Mouse (Mus musculus) heart, adult 8-10 months (tissue): ENCODE results near the gene Tagln. TPM values are rescaled to one million over a fixed set of nuclear protein-coding genes. Genes with fewer than 3 reads are reported as not detected.

Source experiments
- DNase-seq: peaks from one replicate; pipeline ENCODE4 v3.0.0; 2022; ENCODE audit warnings: low spot score
- total RNA-seq, 4 experiments: library from RNA; stranded (reverse); gene quantifications; 2 replicates each; pipeline ENCODE4 v1.2.4; 2022

The Tagln gene
- total RNA-seq, result 10 to 100 TPM; 33.4 to 69.1 (median 50.0) TPM

DNA sequence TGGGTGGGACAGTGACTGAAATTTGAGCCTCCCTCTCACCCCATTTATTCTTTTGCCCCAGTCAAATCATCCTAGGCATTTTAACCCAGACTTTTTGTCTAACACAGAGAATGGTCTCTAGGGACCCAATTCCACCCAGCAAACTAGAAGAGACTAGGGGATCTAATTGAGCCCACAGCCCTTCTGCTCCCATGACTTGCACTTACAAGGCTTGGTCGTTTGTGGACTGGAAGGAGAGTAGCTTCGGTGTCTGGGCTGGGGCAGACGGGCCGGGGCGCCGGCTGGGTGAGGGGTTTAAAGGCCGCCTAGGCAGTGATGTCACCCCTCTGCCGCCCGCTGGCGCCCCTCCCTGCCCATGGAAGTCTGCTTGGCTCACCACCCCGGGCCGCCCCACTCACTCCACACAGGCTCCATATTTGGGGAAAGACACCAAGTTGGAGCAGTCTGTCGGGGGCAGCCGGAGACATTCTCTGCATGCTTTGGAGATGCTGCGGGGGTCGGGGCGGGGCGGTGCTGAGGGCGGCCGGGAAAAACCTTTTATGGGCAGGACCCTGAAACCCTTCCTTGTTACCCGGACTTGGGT, at the start of gene Tagln:
Gene Tagln (minus strand): TSS at position 431 of the 583 bp plus-strand sequence.
- DNase-seq, result no peak

DNA sequence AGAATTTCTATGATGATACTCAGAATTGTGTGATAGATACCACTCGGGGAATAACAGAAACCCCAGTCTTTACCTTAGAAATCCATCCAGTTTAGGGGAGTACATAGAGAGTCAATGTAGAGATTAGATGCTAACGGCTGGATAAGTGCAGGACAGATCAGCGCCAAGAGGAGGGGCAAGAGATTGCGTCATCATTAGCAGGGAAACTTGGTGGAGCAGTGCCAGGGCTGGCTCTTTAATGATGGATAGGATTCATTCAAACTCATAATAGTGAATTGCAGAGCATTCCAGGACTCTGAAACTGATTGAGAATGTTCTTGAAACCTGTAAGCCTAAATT, 49.3 kb upstream of the Tagln start:
- DNase-seq, result peak; percentile 69

DNA sequence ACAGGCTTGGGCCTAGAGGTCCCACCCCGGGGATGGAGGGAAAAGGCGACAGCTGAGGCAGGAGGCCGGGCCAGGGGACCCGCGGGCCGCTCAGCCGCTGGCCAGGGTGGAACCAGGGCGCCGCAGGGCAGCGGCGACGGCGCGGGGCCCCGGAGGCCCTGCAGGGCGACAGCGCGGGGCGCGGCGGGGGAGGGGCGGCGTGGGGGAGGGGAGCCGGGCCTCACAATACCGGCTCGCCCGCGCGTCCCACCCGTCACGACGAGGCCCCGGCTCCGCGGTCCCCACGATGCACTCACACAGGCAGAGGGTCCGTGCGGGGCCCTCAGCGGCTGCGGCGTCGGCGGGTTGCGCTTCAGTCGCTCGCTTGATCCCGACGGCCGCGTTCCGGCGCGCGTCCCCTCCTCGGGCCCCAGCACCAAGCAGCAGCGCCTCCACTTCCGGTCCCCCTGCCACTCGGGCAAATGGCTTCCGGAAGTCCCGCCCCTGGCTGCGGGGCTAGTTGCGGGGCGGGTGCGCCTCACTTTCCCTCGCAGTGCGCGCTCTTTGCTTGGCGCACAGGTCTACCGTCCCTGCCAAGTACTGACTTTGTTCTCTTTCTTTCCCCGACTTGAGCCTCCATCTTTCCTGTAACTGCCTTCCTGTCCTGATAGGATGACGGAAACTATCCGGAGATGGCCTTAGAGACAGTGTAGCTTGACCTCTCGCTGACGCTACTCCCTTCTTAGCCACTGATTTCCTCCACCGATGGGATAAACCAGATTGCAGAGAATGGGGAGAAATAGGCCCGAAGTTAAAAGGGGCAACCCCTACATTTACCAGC, 48.8 kb upstream of the Tagln start:
- peak; percentile 85 for DNase-seq

DNA sequence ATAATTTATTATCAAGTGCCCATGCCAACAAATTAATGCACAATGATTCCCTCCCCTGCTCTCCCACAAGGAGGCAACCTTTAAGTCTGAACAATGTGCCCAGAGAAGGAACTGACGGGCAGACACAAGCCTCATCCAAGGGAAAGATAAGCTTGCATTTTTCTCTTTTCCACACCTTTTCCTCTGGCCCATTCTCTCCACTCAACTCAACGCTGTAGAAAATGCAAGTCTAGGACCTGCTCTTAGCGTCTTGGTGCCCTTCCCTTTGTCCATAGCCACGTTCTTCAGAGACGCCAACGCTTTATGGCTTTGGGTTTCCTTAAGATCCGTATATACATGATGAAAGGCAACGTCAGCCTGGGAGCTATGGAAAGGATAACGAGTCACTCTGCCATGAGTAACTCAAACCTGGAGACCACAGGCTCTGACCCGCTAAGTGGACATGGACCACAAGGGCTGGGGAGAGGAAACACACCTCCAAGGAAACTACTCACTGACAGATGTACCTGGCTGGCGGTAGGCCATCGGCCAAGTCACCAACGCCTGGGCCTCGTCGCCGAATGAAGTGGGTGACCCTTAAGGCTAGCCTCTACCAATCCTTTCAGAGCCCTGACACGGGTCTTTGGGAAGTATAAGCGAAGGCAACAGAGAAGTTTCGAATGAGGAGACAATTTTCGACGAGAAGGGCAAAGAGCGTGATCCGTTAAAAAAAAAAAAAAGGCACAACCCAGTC, 48.0 kb upstream of the Tagln start:
- peak; percentile 16 for DNase-seq

DNA sequence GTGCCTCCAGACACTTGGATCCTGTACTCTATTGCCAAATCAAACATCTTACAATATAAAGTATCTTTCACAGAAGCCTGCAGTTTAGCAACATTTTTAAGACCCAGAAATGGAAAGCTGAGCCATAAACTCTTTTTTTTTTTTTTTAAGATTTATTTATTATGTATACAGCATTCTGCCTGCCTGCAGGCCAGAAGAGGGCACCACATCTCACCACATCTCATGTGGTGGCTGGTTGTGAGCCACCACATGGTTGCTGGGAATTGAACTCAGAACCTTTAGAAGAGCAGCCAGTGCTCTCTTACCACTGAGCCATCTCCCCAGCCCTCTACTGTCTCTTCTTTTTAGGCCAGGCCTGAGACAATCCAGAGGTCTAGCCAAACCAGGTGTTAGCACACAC, 45.5 kb upstream of the Tagln start:
- no peak for DNase-seq

DNA sequence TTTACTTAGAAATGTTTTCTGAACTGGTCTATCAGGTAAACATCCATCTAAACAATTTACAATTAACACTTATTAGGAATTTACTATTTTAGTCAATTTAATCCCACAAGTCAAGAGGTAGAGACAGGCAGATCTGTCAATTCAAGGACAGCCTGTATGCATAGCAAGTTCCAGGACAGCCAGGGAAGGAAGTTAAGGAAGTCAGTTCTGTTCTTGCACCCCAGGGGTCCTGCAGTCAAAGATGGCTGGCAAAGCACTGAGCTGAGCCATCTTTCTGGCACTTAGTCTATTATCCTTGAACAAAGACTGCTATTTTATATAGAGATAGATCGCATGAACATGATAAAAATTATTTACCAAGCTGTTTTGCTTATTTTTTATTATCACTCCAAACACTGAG, 44.8 kb upstream of the Tagln start:
- no peak for DNase-seq

DNA sequence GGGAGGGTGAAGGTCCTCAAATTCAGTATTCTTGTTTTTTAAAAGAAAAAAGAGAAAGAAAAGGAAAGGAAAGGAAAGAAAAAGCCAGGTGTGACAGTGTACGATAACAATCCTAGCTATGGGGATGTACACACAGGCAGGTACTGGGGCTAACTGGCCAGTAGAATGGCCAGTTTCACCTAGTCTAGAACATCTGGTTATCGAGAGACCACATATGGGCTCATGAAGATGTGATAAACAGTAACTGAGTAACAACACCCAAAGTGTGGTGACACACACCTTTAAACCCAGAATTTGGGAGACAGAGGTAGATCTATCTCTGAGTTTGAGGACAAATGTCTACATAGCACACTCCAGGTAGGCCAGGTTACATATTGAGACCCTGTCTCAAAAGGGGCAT, 43.9 kb upstream of the Tagln start:
- DNase-seq, result no peak

DNA sequence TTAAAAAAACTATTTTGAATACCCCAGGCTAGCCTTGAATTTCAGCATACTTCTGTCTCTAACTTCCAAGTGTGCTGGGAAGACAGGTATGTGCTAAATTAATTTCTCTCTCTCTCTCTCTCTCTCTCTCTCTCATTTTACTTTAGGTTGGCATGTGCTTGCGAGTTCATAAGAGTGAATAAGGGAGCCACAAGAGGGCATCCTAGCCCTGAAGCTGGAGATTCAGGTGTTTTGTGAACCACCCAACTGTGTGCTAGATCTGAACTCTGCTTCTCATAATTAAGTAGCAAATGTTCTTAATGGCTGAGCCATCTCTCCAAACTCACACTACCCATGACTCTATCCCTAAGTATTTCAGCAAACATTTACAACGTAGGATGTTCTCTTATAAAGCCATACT, 41.0 kb upstream of the Tagln start:
- DNase-seq, result no peak

DNA sequence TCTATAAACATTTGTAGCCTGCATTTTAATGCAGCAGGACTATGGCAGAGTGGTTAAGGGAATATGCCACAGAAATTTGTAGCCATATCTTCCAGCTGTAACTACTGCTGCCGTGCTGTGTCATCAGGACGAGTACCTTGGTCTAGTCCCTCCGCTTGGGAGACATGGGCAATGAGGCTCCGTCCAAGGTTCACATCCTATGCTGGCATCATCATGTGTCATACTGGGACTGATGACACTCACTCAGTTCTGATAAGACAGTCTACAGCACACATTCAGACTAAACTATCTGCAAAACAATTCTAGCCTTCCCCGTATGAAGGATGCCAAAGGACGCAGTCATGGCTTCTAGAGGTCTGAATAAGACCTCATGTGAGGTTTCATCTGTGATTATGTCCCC, 27.7 kb upstream of the Tagln start:
- no peak for DNase-seq

DNA sequence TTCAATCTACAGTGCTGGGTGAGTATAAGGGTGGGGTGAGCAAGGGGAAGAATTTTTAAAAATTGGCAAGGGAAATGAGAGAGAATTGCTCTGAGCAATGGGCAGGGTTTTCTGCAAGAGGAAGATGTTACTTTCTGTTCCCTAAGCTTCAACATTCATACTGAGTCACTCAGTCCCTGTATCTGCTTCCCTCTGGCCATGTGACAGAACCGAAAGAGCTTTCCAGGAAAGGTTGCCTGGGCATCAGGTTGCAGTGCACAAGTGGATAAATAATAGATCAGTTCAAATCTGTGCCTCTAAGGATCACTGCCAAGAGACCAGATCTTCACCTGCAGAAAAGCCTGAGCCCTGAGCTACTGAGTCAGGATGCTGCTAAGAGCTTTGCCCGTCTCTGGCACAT, 26.0 kb upstream of the Tagln start:
- peak; percentile 35 for DNase-seq

DNA sequence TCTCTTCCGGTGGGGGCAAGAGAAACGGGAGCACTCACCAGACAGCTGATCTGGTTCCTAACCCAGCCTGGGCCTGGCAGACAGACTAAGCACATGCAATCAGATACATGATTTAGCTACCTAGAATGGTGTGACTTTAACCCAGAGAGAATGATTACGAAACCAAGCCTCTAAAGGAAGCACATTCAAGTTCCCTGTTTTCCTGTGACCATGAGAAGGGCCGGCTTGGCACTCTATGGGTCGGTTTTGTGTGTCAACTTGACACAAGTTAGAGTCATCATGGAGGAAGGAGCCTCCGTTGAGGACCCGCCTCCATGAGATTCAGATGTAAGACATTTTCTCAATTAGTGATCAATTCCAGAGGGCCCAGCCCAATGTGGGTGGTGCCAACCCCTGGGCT, 23.8 kb upstream of the Tagln start:
- no peak for DNase-seq

DNA sequence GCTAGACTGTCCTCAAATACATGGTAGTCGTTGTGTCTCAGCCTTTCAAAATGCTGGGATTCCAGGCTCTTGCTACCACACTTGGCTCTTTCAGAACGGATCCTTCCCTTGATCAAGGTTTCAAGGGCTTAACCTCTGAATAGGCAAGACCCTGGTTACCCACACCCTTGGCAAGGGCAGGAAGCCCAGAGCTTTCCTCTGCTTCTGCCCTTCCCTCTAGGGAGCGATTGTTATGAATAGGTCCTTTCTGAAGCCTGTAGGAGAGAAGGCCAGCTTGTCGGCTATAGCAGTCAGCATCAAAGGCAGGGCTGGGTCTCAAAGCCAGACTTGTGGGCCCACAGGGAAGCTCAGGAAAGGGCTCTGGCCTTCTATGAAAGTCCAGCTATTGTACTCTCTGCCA, 23.0 kb upstream of the Tagln start:
- DNase-seq, result no peak

DNA sequence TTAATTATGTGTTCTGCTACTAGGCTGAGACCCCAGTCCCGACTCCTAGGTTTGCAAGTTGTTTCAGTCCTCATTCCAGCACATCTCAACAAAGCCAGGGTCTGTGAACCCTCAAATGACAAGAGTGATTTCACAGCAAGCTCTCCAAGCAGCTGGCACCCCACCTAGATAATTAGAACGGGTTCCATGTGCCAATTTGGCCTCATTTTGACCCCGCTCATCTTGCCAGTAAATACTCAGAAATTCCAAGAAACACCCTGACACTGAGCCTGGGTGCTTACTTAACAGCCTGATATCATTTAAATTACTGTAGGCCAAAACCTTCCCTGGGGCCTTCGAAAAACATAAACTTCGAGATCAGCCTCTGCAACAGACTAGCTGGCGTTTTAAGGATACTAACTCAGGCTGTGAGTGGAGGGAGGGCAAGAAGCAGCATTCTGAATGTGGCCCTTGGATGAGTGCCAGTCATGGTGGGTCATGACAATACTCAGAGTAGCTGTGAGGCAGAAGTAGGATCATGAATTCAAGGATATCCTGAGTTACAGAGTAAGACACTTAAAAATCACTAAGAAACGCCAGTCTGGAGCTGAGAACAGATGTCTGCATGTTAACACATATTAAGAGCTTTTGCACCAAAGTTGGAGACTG, 22.3 kb upstream of the Tagln start:
- DNase-seq, result no peak

DNA sequence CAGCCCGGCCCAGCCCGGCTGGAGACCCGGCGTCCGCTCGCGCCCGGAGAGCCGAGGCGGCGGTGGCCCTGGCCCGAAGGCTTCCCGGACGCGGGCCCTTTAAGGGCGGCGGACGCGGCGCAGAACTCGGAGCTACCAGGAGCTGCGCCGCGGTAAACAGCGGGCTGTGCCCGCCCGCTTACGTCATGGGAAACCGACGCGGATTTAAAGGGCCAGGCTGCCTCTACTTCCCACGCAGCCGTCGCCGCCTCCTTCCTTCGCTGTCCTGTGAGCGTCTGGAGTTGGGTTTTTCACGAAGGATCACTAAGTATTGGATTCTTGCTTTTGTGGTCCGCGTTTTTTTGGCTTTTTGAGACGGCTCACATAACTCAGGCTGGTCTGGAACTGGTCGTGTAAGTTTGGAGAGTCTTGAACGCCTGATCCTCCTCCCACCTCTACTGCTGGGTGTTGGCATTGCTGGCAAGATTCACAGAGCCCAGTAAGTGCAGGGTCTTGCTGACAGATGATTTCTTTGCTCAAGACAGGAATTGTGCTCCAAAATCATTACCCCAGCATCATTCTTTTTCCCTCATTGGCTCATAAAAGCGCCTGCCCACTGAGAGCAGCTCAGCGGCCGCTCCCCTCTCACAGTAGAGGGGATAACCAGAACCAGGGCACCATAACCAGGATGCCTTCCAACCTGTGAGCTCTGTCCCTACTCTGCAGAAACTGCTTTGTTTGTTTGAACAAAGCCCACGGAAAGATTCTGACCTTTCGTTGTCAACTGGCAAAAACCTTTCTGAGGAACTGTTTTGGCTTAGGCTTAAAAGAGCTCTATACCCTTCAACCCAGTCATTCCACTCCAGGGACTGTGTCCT, 19.5 kb upstream of the Tagln start, which contains the start of gene Sidt2:
Gene Sidt2 (minus strand): TSS at position 152 of the 857 bp plus-strand sequence.
- peak; percentile 91 for DNase-seq

DNA sequence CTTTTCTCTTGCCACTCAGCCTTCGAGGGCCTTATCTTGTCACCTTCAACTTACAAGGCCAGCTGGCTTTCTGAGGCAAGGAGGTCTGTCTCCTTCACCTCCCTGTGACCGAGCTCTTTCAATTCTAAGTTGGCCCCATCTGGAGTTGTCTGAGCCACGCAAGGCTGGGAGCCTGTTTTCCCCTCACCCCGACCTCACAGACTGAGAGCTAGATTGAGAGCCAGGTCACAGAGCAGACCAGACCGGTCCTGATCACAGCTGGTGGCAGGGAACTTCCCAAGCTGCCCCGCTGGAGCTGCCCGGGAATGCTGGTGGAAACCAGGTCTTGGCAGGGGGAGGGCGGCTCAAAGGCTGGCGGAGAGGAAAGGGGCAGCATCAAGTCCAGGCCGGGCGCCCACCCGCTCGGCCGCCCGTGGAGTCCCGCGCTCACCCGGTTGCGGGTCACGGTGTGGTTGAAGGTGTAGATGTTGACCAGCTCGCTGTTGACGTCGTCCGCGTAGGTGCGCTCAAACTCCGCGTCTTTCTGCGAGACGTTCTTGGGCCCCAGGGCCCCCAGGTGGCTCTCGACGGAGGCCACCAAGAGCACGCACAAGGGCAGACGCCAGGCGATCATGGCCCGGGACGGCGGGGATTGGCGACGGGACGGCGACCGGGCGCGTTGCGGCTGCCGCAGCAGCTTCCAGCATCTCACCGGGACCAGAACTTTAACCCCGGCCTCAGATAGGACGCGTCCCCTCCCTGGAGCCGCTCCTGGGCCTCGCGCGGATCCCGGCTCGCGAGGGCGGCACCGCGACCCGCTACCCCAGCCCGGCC, 18.6 kb upstream of the Tagln start:
- DNase-seq, result peak; percentile 35

DNA sequence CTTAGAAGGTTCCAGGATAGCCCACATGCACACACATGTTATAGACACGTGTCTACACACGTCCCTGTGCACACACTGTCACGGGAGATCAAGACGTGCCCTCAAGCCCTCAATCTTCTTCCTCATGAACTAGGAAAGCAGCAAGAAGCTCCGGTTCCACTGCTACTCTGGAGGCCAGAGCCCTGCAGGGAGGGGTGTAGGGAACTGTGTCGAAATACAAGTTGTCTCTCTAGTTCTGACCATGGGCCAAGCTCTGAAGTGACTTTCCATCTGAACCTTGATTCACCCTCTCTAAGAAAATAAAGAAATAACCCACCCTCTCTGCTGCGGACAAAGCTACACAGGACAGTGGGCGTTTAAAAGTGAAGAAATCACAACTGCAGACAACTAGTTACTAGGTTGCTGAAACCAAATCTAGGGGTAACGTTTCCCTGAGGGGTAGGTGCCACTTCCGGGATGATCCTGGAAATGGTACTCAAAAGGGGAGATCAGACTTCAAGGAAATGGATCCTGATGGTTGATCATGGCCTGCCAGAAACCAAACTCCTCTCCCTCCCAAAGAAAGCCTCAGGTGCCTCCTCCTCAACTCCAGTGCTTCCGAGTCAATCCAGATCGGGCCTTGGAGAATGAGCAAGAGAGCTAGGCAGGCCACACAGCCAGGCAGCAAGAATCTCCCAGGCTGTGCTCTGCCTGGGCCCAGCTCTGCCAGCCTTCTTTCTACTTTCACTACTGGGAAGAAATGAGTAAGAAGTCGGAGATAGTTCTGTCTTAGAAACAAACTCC, 17.8 kb upstream of the Tagln start:
- DNase-seq, result no peak

DNA sequence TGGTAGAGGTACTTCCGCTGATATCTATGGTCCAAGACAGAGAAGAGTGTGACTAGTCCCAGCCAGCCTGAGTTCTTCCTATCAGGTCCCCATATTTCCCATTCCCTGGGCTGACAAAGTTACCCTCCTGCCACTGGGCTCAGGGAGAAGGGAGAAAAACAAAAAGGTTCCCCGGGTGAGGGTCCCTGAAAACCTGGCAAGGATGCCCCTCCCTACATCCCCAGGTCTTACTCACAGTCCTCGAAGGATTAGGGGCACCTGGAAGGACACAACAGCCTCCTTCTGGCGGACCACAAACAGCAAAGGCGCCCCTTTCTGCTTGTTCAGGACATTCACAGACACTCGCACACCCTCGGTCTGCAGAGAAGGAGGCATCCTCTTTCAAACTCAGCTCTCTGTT, 17.0 kb upstream of the Tagln start:
- DNase-seq, result no peak

DNA sequence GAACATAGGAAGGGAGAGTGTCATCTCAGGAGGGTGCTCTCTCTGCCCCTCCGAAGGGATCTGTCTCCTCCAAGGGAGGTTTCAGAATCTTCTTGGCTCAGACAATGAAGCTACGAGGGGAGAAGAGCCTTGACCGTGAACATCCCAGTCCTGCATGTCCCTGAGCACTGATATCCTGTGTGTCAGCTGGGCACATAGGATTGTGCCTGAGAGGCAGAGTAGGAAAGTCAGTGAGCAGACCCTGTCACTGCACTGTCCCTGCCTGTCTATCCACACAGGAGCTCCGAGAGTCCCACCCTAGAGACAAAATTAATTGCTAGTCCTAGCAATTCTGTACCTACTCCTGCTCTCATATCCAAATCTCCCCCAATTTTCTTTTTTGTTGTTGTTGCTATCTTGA, 16.2 kb upstream of the Tagln start:
- no peak for DNase-seq

DNA sequence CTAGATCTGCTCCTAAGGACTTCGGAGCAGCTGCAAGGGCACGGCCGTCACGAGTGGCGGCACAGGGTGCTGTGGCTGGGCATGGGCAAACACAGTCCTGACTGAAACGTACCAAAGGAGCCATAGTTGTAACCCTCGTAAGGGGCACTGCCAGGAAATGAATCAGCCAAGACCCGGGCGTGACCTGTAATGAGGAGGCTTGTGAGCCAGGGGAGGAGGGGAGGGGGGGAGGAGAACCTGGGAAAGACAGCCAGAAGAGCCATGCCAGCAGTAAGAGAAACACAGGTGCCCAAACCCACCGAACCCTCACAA, 11.0 kb upstream of the Tagln start:
- DNase-seq, result no peak
